Comparison of ENCODE assay signal across 30 mouse cellular contexts in genomic region chr11:94687178-94687577, GRCm38 (mm10). TPM values are rescaled to one million over a fixed set of nuclear protein-coding genes. Genes with fewer than 3 reads are reported as not detected.
"Had no signal": no experiment of that assay in that cellular context is flagged by ENCODE, and none has a peak within 500 bp of the region (broad histone marks: within the 10 kb centered on the region; RNA-seq: fewer than 3 reads in every experiment).

No protein-coding gene starts in this region.

- DNase-seq: kidney, adult 11 months; kidney, adult 8-10 months; kidney, postnatal 14 days; layer of hippocampus, postnatal 36 days; liver, embryonic 13.5 days; lung, adult 2 months; lung, postnatal 14 days; lung, postnatal 4 days; midbrain, embryonic 14.5 days; right cerebral cortex, adult 18-20 months; right cerebral cortex, postnatal 25 days; spleen, adult 18-20 months; thymus, postnatal 36 days had no signal

- H3K36me3 ChIP-seq: kidney, embryonic 15.5 days; liver, embryonic 13.5 days; neural tube, embryonic 12.5 days; neural tube, embryonic 15.5 days; stomach, embryonic 15.5 days had no signal

- H3K4me3 ChIP-seq: kidney, embryonic 15.5 days; layer of hippocampus, adult 2 months; left cerebral cortex, adult 2 months; liver, embryonic 13.5 days; neural tube, embryonic 12.5 days; neural tube, embryonic 15.5 days; stomach, embryonic 15.5 days had no signal

- H3K4me1 ChIP-seq: kidney, embryonic 15.5 days; liver, embryonic 13.5 days; neural tube, embryonic 12.5 days; neural tube, embryonic 15.5 days; stomach, embryonic 15.5 days had no signal

- H3K27ac ChIP-seq: kidney, embryonic 15.5 days; layer of hippocampus, adult 2 months; left cerebral cortex, adult 2 months; liver, embryonic 13.5 days; neural tube, embryonic 12.5 days; neural tube, embryonic 15.5 days; stomach, embryonic 15.5 days had no signal

RNA-seq across cellular contexts. Expression of gene Gm11541, which starts 17.1 kb away (rescaled TPM):
- total RNA-seq: layer of hippocampus, adult 2 months; layer of hippocampus, postnatal 10 days; layer of hippocampus, postnatal 36 days; left cerebral cortex, adult 2 months; left cerebral cortex, postnatal 10 days; left cerebral cortex, postnatal 36 days; liver, adult 2 months; megakaryocyte-erythroid progenitor cell, adult 5-6 weeks had no signal
- polyA plus RNA-seq: large intestine, adult 2 months; liver, adult 2 months; liver, embryonic 13.5 days; liver, embryonic 16.5 days; lung, adult 2 months; midbrain, embryonic 11.5 days; midbrain, embryonic 14.5 days; midbrain, postnatal 0 days; neural tube, embryonic 15.5 days; urinary bladder, adult 2 months had no signal

RNA-seq across cellular contexts. Expression of gene Eme1, which starts 33.4 kb away (rescaled TPM):
- total RNA-seq: layer of hippocampus, postnatal 36 days; left cerebral cortex, adult 2 months; left cerebral cortex, postnatal 36 days had no signal
- polyA plus RNA-seq: liver, adult 2 months had no signal

RNA-seq across cellular contexts. Expression of gene Cdc34b, which starts 54.4 kb away (rescaled TPM):
- total RNA-seq: layer of hippocampus, adult 2 months; liver, adult 2 months; megakaryocyte-erythroid progenitor cell, adult 5-6 weeks; midbrain, postnatal 0 days had no signal
- polyA plus RNA-seq: large intestine, adult 2 months; limb, embryonic 11.5 days; liver, embryonic 16.5 days; midbrain, embryonic 11.5 days; midbrain, embryonic 14.5 days; neural tube, embryonic 12.5 days; neural tube, embryonic 15.5 days had no signal
